Mouse (Mus musculus) urinary bladder, postnatal 36 days (tissue): ENCODE results near the gene Car5a.

Source experiments
- DNase-seq, 2 experiments: peaks; one replicate each; pipeline ENCODE4 v3.0.0; 2022; ENCODE audit warnings: low spot score in 2 of 2, mixed read lengths in 1 of 2

Gene Car5a

GRCm38 (mm10) chr8:121944831-121945230 is at the start of gene Car5a:
Car5a (minus strand) TSS chr8:121944904.
- DNase-seq: no peak

GRCm38 (mm10) chr8:121992911-121993310 is 48.2 kb upstream of the Car5a start:
- DNase-seq: no peak

GRCm38 (mm10) chr8:121991611-121992010 is 46.9 kb upstream of the Car5a start:
- no peak for DNase-seq

DNA sequence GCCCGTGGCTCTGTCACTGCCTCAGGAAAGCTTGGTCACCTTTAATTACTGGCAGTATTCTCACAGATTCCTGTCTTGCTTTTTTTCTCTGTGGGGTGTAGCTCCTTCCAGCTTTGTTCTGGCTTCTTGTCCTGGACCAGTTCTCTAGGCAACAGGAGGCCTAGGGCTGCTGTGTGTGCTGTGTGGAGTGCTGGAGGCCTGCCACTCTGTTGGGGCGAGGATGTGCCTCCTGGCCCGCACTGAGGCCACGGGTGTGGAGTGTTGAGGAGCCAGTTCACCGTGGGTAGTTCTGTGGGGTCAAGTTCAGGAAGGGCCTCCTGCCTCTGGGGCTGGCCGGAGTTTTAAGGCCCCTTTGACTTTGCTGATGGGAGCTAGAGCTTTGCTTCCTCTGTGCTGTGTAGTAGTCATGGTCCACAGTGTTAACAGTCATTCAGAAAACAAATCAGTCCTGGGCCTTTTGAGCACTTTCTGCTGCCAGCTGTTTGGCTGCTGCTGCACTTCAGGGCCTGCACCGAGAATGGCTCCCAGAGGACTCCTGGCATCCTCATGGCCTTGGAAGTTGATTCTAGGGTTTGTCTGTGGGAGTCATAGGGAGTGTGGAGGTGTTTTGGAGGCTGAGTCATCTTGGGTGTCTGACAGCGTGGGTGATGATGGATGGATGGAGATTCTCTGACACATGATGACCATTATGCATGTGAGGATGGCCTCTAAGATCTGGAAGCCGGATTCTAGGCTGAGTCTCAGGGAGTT is 46.0 kb upstream of the Car5a start:
- no peak for DNase-seq

DNA sequence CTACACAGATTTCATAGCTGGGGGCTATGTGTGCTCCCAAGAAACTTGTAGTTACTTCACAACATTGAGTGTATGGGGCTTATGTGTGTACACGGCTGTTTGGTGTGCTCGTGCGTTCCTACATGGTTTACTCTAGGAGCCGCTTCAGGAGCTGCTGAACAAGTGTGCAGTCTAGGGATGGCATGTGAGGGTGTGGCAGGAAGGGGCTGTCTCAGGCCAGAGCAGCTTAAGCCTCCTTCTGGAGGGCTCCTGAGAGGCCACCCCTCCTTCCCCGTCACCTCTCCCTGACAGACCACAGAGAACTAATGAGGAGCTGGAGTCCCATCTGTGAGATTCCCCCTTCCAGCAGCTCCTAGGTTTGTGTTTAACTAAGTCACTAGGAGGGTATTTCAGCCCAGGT is 43.2 kb upstream of the Car5a start:
- DNase-seq: no peak

- no peak for DNase-seq
Measured at GRCm38 (mm10) chr8:121985673-121986072, 41.0 kb upstream of the Car5a start.

DNA sequence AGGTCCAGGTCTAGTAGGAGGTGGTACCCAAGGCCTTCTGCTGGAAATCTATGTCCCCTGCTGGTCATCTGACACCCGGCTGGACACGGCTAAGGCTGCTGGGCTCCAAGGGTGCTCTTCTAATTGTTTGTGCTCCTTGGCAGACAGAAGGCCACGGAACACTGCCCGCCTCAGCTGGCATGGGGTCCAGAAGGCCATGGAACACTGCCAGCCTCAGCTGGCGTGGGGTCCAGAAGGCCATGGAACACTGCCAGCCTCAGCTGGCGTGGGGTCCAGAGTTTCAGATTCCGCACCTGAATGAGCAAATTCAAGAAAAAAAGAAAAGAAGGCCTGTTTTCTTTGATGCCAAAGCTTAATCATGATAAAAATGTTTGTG is 36.8 kb upstream of the Car5a start:
- DNase-seq: no peak

GRCm38 (mm10) chr8:121980792-121981519 is 36.3 kb upstream of the Car5a start:
- no peak for DNase-seq

GRCm38 (mm10) chr8:121978670-121979069 is 34.0 kb upstream of the Car5a start:
- no peak for DNase-seq

- DNase-seq: no peak
Measured at GRCm38 (mm10) chr8:121977819-121978590, 33.3 kb upstream of the Car5a start.

DNA sequence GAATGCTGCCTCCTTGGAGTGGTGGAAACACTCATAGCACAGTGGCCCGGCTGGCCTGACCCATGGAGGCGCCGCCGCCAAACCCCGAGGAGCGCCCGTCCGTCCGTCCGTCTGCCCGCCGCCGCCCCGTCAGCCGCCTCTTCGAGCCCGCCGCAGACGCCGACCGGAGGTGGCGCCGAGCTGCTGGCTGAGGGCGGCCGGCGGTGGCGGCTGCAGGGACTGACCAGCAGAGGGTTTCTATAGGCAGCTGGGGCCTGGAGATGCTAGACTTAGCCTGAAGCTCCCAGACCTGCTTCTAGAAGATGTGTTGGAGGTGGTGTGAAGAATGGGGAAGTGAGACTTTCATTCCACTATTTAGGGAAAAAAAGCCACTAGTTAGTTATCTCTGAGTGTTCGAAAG is 29.2 kb upstream of the Car5a start:
- DNase-seq: no peak

DNA sequence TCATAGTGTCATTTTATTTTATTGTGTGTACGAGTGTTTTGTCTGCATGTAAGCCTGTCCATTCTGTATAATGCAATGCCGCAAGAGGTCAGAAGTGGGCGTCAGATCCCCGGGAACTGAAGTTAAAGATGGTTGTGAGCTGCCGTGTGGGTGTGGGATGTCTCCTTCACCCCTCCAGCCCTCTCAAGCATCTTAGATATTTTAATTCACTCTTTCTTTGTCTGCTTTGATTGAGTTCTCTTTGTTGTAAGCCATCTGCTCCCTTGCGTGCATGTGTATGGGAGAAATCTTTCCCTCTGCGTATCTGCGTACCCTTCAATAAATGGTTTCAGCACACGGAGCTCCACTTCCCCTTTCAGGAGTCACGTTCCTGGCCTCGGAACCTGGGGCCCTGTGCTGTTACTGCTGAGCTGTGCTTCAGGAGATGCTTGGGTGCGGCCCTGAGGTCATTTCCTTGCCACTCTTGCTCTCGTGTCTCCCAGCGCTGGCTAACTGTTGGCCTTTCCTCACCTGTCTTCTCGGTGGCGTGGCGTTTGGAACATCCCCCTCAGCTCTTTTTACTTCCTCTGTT is 26.9 kb upstream of the Car5a start:
- DNase-seq: no peak

DNA sequence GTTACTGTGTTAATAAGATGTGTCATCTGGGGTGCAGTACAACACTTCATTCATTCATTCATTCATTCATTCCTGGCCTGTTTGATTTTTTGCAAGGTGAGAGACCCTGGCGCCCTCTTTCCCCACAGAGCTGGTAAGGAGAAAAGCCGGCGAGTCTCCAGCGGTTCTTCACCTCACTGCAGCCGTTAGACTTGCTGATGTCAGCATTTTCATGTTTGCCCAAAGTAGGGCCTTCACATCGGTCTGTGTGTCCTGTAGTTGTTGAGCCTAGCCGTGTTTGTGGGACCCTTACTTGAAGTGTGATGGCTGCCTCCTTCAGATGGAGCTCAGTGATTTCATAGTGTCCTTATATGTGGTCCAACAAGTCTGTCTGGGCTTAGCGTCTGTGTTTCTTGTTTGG is 25.5 kb upstream of the Car5a start:
- DNase-seq: no peak

DNA sequence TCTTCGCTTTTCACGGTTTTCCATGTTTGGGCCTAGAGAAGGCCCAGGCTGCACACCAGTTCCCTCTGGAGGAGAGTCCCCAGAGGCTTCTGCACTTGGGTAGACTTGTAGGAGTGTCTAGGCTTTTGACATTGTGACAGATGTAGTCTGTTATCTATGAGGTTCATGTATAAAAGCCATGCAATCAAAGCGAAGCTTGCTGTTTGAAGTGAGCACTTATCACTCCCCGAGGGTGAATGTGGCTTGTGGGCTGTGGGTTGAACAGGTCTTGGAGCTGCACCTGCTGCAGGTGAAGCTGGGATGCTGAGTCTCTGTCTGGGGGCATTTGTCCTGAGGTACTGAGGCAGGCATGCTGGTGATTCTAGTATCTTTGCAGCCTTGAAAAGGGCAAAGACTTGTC is 23.8 kb upstream of the Car5a start:
- DNase-seq: no peak

GRCm38 (mm10) chr8:121967977-121968376 is 23.3 kb upstream of the Car5a start:
- peak in 1 of 2 experiments; percentile 27 for DNase-seq

DNA sequence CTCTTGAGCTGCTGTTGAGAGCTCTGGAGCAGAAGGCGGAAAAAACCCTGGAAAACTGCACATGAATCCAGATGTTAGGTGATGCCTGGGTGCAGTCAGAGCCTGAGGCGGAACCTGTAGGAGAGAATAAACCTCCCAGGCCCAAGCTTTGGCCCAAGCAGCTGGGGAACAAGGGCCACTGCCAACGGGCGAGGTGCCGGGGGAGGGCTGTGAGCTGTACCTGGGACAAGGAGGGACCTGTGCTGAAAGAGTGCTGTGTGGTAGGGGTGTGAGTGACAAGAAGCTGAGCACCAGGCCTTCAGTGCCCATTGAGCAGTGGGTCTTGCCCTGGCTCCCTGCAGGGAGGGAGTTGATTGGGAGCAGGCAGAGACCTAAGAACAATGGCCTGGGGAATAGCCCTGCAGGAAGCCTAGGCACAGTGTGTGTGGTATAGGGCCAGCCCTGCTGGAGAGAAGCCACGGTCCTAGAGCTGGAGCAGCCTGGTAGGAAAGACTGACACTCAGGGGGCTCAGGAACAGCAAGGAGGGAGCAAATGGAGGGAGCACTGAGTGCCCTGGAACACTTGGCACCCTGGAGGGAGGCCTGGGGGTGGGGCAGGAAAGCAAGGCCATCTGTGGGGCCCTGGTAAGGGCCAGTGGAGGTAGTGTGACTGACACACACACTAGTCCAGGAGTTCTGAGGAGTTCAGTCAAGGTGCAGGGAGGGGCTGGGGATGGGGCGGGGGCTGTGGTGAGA is 22.2 kb upstream of the Car5a start:
- no peak for DNase-seq

- no peak for DNase-seq
Measured at GRCm38 (mm10) chr8:121966110-121966509, 21.4 kb upstream of the Car5a start.

DNA sequence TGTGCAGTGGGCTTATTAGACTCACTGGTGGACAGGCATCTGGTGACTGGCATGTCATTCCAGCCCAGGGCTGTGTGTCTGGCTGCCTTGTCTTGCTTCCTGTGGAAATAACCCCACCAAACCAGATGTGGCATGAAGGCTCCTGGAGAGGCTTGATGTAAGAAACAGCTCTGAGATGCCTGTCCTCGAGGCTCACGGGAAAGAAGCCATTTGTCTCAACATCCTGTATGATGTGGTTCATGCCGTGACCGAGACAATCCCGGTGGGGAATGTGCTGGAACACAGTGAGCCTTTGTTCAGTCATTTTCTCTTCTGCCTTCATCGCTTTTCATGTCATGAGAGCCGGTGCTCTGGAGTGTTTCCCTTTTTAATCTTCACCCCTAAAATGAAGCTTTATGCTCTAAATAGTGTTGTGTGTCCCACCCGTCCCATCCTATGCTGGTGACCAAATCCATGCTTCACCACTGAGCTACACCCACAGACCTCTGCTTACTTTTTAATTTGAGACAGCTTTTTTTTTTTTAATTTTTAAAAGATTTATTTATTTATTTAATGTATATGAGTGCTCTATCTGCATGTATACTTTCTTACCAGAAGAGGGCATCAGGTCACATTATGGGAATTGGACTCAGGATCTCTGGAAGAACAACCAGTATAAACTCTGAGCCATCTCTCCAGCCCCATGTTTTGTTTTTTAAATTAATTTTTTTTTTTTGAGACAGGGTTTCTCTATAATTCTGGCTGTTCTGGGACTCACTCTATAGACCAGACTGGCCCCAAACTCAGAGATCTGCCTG is 20.2 kb upstream of the Car5a start:
- no peak for DNase-seq

DNA sequence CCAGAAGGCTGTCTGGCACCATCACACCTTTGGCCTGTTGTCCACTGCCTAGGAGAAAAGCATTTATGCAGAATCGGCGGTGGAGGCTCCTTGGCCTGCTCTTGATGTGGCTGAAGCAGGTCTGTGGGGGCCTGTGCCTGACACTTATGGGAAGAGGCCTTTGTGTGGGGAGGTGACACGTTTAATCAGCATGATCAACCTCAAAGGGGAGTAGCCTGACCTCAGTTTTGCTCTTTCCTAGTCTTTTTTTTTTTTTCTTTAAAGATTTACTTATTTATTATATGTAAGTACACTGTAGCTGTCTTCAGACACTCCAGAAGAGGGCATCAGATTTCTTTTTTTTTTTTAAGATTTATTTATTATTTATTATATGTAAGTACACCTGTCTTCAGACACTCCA is 18.2 kb upstream of the Car5a start:
- no peak for DNase-seq

DNA sequence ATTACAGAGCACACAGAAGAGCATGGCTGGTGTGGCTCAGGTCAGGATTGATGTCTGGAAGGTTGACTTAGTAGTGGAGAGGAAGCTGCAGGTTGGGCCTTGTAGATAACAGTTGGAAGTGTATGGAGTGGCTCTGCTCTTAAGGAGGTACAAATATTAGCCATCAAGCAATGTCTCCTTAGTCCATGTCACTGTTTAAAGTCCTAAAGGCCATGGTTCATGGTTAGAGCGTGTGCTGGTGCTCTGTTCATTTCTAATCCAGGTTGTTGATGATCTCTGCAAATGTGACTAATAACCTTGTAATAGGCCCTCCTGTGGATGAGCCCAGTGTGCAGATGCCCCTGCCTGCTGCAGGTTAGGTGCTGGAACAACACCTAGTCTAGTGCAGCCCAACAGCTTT is 13.7 kb upstream of the Car5a start:
- no peak for DNase-seq
